Mouse (Mus musculus) adrenal gland, postnatal 4 days (tissue): Measurements from ENCODE around the gene Clcnkb. TPM values are rescaled to one million over a fixed set of nuclear protein-coding genes. Genes with fewer than 3 reads are reported as not detected.

ENCODE experiments used
- DNase-seq, 2 experiments: peaks; one replicate each; pipeline ENCODE4 v3.0.0; 2021 to 2022; ENCODE audit warnings: low spot score in 2 of 2, mixed read lengths in 2 of 2
- total RNA-seq, 2 experiments: library from RNA; stranded (reverse); gene quantifications; 2 replicates each; pipeline ENCODE4 v1.2.3; 2021

Gene Clcnkb
- total RNA-seq, 2 experiments from 2014 or later, result 1.0 to 24.8 TPM

DNA sequence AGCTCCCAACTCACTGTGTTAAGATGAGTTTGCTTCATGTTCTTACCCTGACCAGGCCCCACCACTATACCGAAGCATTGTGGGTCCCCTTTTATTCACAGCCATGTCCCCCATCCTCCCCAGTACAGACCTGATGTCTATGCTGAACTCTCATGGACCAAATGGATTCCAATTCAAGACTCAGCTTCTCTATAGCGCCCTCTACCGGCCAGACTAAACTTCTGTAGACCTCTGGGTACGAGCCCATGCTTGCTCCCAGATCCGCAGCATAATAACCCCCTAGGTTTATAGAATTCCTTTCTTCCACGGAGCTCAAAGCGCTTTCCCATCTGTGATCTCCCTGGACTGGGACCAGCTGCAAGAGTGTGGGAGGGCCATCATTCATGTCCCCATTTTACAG is 55.0 kb downstream of the Clcnkb start:
- no peak for DNase-seq

- no peak for DNase-seq
Observed at GRCm38 (mm10) chr4:141359222-141359621, 56.6 kb downstream of the Clcnkb start.

GRCm38 (mm10) chr4:141357811-141358210 is 58.0 kb downstream of the Clcnkb start:
- DNase-seq, result no peak

Other genes with a start within 250 kb of the Clcnkb start
- 1 to 10 TPM; 2.5 to 2.7 TPM for gene Rsg1, start 202.1 kb downstream of the Clcnkb start, total RNA-seq
- gene Arhgef19, start 176.5 kb downstream of the Clcnkb start, total RNA-seq, result 10 to 100 TPM; 37.5 to 39.2 TPM
- 10 to 100 TPM; 19.0 to 21.5 TPM for gene Epha2, start 114.8 kb downstream of the Clcnkb start, total RNA-seq
- 1 to 10 TPM; 1.9 to 3.0 TPM for gene Fam131c, start 47.8 kb downstream of the Clcnkb start, total RNA-seq
- 1 to 10 TPM in 1 of 2 experiments, not detected in 1; 2.3 TPM for gene Clcnka, start 17.3 kb downstream of the Clcnkb start, total RNA-seq
- gene Hspb7, start 4.8 kb upstream of the Clcnkb start, total RNA-seq, result 1 to 10 TPM; 2.9 to 9.6 TPM
- not detected for gene Srarp, start 20.1 kb upstream of the Clcnkb start, total RNA-seq
- 10 to 100 TPM; 21.6 to 24.9 TPM for gene Zbtb17, start 28.6 kb upstream of the Clcnkb start, total RNA-seq
- 10 to 100 TPM; 57.4 to 67.8 TPM for gene Spen, start 122.6 kb upstream of the Clcnkb start, total RNA-seq
- gene Fblim1, start 190.1 kb upstream of the Clcnkb start, total RNA-seq, result 10 to 100 TPM; 24.9 to 32.1 TPM
- 1 to 10 TPM; 3.7 to 3.8 TPM for gene Tmem82, start 202.6 kb upstream of the Clcnkb start, total RNA-seq
- 1 to 10 TPM; 7.4 to 9.5 TPM for gene Slc25a34, start 207.8 kb upstream of the Clcnkb start, total RNA-seq
- gene Plekhm2, start 248.9 kb upstream of the Clcnkb start, total RNA-seq, result 10 to 100 TPM; 55.5 to 60.5 TPM